Mouse (Mus musculus) liver, embryonic 12.5 days (tissue): ENCODE results near the gene Sox11. TPM values are rescaled to one million over a fixed set of nuclear protein-coding genes. Genes with fewer than 3 reads are reported as not detected.

Source experiments
- ATAC-seq: fragments of 200-750 bp; cut with Nextera tagmentation; 2 replicates; pipeline ENCODE4 v1.8.0; 2017; ENCODE audit warnings: moderate number of reproducible peaks, mild to moderate bottlenecking, moderate library complexity
- H3K27ac ChIP-seq: fragments of 300-500 bp; sonication (generic); 2 replicates; pipeline ENCODE4 v1.5.1; 2016; ENCODE audit warnings: mild to moderate bottlenecking
- H3K27me3 ChIP-seq: fragments of 300-500 bp; sonication (generic); replicated peaks from 2 replicates; pipeline ENCODE4 v1.6.1; 2016; ENCODE audit warnings: mild to moderate bottlenecking, moderate library complexity
- H3K36me3 ChIP-seq: fragments of 300-500 bp; sonication (generic); 2 replicates; pipeline ENCODE4 v1.6.1; 2016; ENCODE audit warnings: mild to moderate bottlenecking, moderate library complexity
- H3K4me1 ChIP-seq: fragments of 300-500 bp; sonication (generic); 2 replicates; pipeline ENCODE4 v1.6.1; 2016
- H3K4me2 ChIP-seq: fragments of 300-500 bp; sonication (generic); 2 replicates; pipeline ENCODE4 v1.6.1; 2016; ENCODE audit warnings: mild to moderate bottlenecking, moderate library complexity
- H3K4me3 ChIP-seq: fragments of 300-500 bp; sonication (generic); 2 replicates; pipeline ENCODE4 v1.5.1; 2016; ENCODE audit warnings: mild to moderate bottlenecking, moderate library complexity
- H3K9ac ChIP-seq: fragments of 300-500 bp; sonication (generic); 2 replicates; pipeline ENCODE4 v1.6.1; 2016; ENCODE audit warnings: mild to moderate bottlenecking, moderate library complexity
- H3K9me3 ChIP-seq: fragments of 300-500 bp; sonication (generic); replicated peaks from 2 replicates; pipeline ENCODE4 v1.6.1; 2016; ENCODE audit warnings: mild to moderate bottlenecking, moderate library complexity
- WGBS: fragments of 180-500 bp; shearing (Covaris S2); methylation state at CpG from one replicate; pipeline ENCODE4 v1.1.7; 2016; ENCODE audit not compliant: insufficient replicate concordance; 5-methylcytosine and 5-hydroxymethylcytosine counted together
- polyA plus RNA-seq: library from polyadenylated mRNA; unstranded; fragments of >200 nt; fragmentation: Nextera tagmentation; extraction: Ambion mirVana; gene quantifications from 2 replicates; pipeline ENCODE4 v1.2.1, GENCODE M21; 2016

Gene Sox11
- polyA plus RNA-seq, 1 experiment from 2014 or later = 5.6 TPM

GRCm38 (mm10) chr12:27342691-27343605 lies 574 bp upstream of the Sox11 start:
- Histone ChIP-seq H3K9me3 (no peaks in the 10 kb centered on the region), H3K36me3 (no peaks in the 10 kb centered on the region), H3K4me1 (0 out of 2 replicates have a peak, but pooled peaks cover 6% of the 10 kb centered on the region), H3K4me2 (peak overlapping the region; percentile 64), H3K9ac (0 out of 2 replicates have a peak overlapping the region, but pooled peaks have one; percentile 44), H3K4me3 (peak overlapping the region; percentile 56), H3K27me3 (peaks cover 65% of the 10 kb centered on the region), H3K27ac (peak overlapping the region; percentile 54; the same call in 1 of the 2 replicates)
- ATAC-seq = peak; percentile 66
- WGBS = under 1% methylated on average over 83 of the region's 83 CpGs

GRCm38 (mm10) chr12:27341130-27341870 lies 1.1 kb downstream of the Sox11 start:
- Histone ChIP-seq H3K4me1 (0 out of 2 replicates have a peak, but pooled peaks cover 6% of the 10 kb centered on the region), H3K36me3 (no peaks in the 10 kb centered on the region), H3K27ac (peak overlapping the region; percentile 66; the same call in 1 of the 2 replicates), H3K4me2 (peak overlapping the region; percentile 64), H3K9me3 (no peaks in the 10 kb centered on the region), H3K27me3 (peaks cover 73% of the 10 kb centered on the region), H3K4me3 (peak overlapping the region; percentile 56), H3K9ac (peak overlapping the region; percentile 58)
- no peak for ATAC-seq
- WGBS = 1% methylated on average over 80 of the region's 80 CpGs

- Histone ChIP-seq H3K9me3 (no peaks in the 10 kb centered on the region), H3K27me3 (peaks cover 73% of the 10 kb centered on the region), H3K4me3 (peak overlapping the region; percentile 56), H3K4me1 (0 out of 2 replicates have a peak, but pooled peaks cover 6% of the 10 kb centered on the region), H3K36me3 (no peaks in the 10 kb centered on the region), H3K4me2 (peak overlapping the region; percentile 64), H3K9ac (no peak overlapping the region), H3K27ac (no peak overlapping the region)
- no peak for ATAC-seq
- WGBS = under 1% methylated on average over 14 of the region's 14 CpGs
These were observed 1.8 kb downstream of the Sox11 start for GRCm38 (mm10) chr12:27340451-27341035.

DNA sequence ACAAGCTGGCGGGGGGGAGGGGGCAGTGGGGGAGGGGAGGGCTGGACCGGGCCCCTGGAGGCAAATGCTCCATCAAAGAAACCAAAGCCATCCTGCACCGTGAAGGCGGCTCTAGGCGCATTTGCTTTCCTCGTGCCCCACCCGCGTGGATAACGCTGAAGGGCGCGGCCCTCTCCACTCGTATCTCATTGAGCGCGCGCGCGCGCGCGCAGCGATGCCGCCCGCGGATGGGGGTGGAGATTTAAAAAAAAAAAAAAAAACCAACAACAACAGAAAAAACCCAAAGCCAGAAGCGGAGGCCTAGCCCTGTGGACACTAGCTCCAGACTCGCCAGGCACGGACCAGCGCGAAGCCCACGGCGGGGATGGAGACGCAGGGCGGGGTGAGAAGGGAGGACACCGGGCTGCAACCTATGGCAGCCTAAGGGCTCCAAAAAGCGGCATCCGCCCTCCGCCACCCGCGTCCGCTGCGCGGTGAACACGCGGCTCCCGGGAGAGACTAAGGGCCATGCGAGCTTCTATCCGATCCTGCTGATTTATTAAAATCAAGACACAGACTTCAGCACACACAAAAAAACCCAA lies 3.1 kb downstream of the Sox11 start:
- H3K4me1 ChIP-seq = 0 out of 2 replicates have a peak, but pooled peaks cover 6% of the 10 kb centered on the region
- H3K4me2 ChIP-seq = peak overlapping the region; percentile 60
- H3K9ac ChIP-seq = peak overlapping the region; percentile 50; the same call in 1 of the 2 replicates
- peak overlapping the region; percentile 54 for H3K4me3 ChIP-seq
- under 1% methylated on average over 35 of the region's 47 CpGs for WGBS
- 0 out of 2 replicates have a peak overlapping the region, but pooled peaks have one; percentile 14 for H3K27ac ChIP-seq
- ATAC-seq = no peak
- H3K27me3 ChIP-seq = peaks cover 68% of the 10 kb centered on the region
- H3K36me3 ChIP-seq = no peaks in the 10 kb centered on the region
- no peaks in the 10 kb centered on the region for H3K9me3 ChIP-seq

- no peak for ATAC-seq
- Histone ChIP-seq H3K4me3 (peak overlapping the region; percentile 54), H3K9me3 (no peaks in the 10 kb centered on the region), H3K4me2 (peak overlapping the region; percentile 60), H3K36me3 (no peaks in the 10 kb centered on the region), H3K4me1 (0 out of 2 replicates have a peak, but pooled peaks cover 6% of the 10 kb centered on the region), H3K9ac (peak overlapping the region; percentile 50; the same call in 1 of the 2 replicates), H3K27ac (no peak overlapping the region), H3K27me3 (peaks cover 62% of the 10 kb centered on the region)
- 2% methylated on average over 40 of the region's 40 CpGs for WGBS
These were observed 3.6 kb downstream of the Sox11 start for GRCm38 (mm10) chr12:27338721-27339170.

DNA sequence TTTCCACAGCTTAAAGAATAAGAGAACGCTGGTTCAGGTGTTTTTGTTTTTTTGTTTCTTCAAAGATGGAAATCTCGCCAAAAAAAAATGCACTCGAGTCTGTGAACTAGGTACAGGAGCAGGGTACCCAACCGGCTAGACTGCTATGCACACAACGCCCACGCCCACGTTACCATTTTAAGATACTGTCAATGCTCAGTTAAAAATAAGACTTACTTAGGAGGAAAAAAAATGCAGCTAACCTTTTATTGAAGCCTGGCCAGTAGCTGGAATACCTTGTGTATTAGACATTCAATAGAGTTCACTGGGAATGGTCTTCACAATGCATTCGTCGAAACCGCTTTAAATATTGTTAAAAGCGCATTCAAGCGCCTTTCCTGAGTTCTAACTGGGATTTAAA lies 4.3 kb downstream of the Sox11 start:
- peak overlapping the region; percentile 15; the same call in 1 of the 2 replicates for H3K4me2 ChIP-seq
- no peak overlapping the region for H3K9ac ChIP-seq
- no peak overlapping the region for H3K27ac ChIP-seq
- WGBS = 21% methylated on average over 12 of the region's 12 CpGs
- H3K4me1 ChIP-seq = 0 out of 2 replicates have a peak, but pooled peaks cover 6% of the 10 kb centered on the region
- no peak overlapping the region for H3K4me3 ChIP-seq
- H3K27me3 ChIP-seq = peaks cover 56% of the 10 kb centered on the region
- no peak for ATAC-seq
- no peaks in the 10 kb centered on the region for H3K36me3 ChIP-seq
- no peaks in the 10 kb centered on the region for H3K9me3 ChIP-seq

GRCm38 (mm10) chr12:27337482-27337881 lies 4.9 kb downstream of the Sox11 start:
- Histone ChIP-seq H3K4me3 (no peak overlapping the region), H3K9ac (no peak overlapping the region), H3K4me2 (no peak overlapping the region), H3K36me3 (no peaks in the 10 kb centered on the region), H3K9me3 (no peaks in the 10 kb centered on the region), H3K27ac (no peak overlapping the region), H3K4me1 (0 out of 2 replicates have a peak, but pooled peaks cover under 1% of the 10 kb centered on the region), H3K27me3 (peaks cover 50% of the 10 kb centered on the region)
- no peak for ATAC-seq
- 51% methylated on average over 1 of the region's 1 CpGs for WGBS

DNA sequence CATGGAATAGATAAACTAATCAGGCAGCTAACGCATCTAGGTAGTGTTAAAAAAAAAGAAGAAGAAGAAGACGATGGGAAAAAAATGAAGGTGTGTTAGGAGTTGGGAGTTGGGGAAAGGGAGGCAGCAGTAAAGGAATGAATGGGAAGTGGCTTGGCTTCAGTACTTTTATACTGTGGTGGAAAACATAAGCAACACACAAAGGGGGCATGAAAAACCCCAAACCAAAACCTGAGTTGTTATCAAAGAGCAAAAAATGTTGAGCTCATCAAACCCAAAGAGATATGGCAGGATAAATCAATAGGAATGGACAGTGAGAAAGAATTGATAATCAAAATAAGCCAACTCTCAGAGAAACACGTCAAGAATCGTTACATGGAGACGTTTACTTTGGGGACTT lies 5.6 kb downstream of the Sox11 start:
- no peaks in the 10 kb centered on the region for H3K9me3 ChIP-seq
- H3K4me3 ChIP-seq = no peak overlapping the region
- H3K27me3 ChIP-seq = peaks cover 43% of the 10 kb centered on the region
- H3K27ac ChIP-seq = no peak overlapping the region
- ATAC-seq = no peak
- 53% methylated on average over 5 of the region's 5 CpGs for WGBS
- no peaks in the 10 kb centered on the region for H3K4me1 ChIP-seq
- H3K36me3 ChIP-seq = no peaks in the 10 kb centered on the region
- H3K9ac ChIP-seq = no peak overlapping the region
- no peak overlapping the region for H3K4me2 ChIP-seq

- Histone ChIP-seq H3K9me3 (no peaks in the 10 kb centered on the region), H3K27me3 (peaks cover 38% of the 10 kb centered on the region), H3K4me2 (no peak overlapping the region), H3K4me3 (no peak overlapping the region), H3K4me1 (no peaks in the 10 kb centered on the region), H3K27ac (no peak overlapping the region), H3K9ac (no peak overlapping the region), H3K36me3 (no peaks in the 10 kb centered on the region)
- ATAC-seq = no peak
- 62% methylated on average over 7 of the region's 7 CpGs for WGBS
These were observed 6.0 kb downstream of the Sox11 start for GRCm38 (mm10) chr12:27336336-27336735.

DNA sequence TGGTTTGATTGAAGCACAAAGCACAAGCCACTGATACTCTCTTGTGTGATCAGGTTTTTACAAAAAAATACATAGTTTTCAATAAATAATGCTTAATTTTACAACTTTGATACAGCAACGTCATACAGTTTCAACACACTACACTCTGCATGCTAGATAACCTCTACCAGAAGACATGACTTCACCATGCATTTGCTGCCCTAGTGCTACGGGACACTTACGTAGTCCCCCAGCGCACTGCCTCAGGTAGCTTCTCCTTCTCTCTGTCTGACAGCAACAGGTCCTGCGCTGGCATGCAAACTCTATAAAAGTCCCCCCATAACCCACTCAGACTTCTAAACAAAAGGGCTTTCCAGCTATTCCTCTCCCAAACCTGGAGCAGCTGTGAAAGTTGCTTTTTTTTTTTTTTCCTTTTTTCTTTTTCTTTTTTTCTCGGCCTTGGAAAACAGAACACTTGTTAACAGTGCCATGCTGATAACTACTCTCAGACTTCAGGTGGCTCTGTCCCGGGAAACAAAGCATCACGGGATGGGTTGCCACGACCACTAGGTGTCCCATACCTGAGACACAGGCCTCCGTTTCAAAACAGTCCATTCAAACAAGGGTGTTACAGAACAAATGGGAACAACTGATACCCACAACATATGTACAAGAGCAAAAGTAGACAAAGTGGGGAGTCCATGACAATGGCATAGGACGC lies 6.9 kb downstream of the Sox11 start:
- Histone ChIP-seq H3K9ac (no peak overlapping the region), H3K36me3 (no peaks in the 10 kb centered on the region), H3K27ac (no peak overlapping the region), H3K27me3 (peaks cover 30% of the 10 kb centered on the region), H3K4me2 (no peak overlapping the region), H3K9me3 (no peaks in the 10 kb centered on the region), H3K4me1 (no peaks in the 10 kb centered on the region), H3K4me3 (no peak overlapping the region)
- ATAC-seq = no peak
- 68% methylated on average over 11 of the region's 11 CpGs for WGBS

DNA sequence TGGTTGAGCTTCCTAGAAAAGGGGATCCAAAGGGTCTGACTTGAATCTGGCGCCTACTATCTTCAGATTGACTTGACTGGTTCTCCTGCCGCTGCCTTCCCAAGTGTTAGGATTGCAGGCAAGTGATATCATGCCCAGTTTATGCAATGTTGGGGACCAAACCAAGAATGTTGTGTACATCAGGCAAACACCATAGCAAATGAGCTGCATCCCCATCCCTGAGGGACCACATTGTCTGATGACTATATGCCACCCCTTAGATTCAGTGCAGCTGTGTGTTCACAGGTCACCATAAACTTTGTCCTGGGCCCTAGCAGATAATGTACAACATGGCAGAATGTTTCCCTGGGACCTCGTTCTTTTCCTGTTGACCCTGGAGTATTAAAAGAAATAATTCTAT lies 8.8 kb downstream of the Sox11 start:
- Histone ChIP-seq H3K27ac (no peak overlapping the region), H3K4me2 (no peak overlapping the region), H3K4me1 (no peaks in the 10 kb centered on the region), H3K9ac (no peak overlapping the region), H3K27me3 (peaks cover 15% of the 10 kb centered on the region), H3K9me3 (no peaks in the 10 kb centered on the region), H3K36me3 (no peaks in the 10 kb centered on the region), H3K4me3 (no peak overlapping the region)
- ATAC-seq = no peak
- WGBS = 66% methylated on average over 3 of the region's 3 CpGs
